Mouse (Mus musculus): Measurements from ENCODE around the gene Tex9.
"Not testable (repeated sequence)": the region's sequence is repeated elsewhere in the genome, so short reads cannot be mapped to it uniquely, and the experiment has no call there.

The Tex9 gene

DNA sequence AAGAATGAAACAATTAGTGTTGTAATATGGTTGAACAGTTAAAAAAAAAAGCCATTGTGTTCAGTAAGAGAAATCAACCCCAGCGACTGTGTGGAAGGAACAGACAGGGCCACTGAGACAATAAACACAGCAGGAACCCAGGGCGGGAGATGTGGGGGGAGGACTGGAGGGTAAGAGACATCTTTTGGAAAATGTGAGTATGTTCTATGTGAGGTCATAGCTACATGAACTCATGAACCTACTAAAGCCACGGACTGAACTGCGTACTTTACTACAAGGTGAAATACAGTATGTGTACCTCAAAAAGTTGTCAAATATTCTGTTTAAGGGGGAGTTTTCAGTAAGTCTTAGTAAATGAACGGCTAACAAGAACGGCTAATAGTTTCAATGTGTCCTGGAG, 14.7 kb downstream of the Tex9 start:
- no peak for DNase-seq

DNA sequence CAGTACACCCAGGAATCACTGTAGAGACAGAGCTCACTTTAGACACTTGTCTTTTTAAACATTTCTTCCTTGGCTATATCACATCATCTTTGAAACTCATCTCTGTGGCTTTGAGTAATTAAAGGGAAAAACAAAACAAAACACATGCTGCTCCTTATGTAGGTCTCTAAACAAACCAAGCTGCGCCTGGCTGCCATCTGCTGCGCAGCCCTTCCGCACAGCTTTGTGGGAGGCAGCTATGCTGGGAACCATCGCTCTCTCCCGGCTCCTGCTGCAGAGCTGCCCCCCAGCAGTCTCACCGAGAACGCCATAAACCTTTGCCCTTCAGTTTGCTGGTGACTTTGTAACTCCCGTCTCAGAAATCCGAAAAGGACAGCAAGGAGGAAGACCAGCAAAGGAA, 16.5 kb downstream of the Tex9 start:
- DNase-seq, result no peak

DNA sequence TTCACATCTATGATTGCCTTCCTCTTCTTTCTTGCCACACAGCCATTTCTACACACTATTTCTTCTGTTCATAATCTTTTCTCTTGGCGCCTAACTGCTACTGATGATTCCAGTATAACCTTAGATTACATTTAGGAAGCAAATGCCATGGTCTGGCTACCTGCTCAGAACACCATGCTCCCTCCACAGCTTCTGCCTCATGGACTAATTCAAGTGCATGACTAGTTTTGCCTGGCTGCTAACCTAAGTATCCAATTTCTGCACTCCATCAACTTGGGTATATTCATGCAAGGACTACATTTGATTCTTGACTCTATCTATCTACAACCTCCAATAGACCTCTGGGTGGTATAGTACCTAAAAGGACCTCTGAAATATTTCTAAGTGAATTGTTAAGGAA, 22.2 kb downstream of the Tex9 start:
- DNase-seq, result no peak

DNA sequence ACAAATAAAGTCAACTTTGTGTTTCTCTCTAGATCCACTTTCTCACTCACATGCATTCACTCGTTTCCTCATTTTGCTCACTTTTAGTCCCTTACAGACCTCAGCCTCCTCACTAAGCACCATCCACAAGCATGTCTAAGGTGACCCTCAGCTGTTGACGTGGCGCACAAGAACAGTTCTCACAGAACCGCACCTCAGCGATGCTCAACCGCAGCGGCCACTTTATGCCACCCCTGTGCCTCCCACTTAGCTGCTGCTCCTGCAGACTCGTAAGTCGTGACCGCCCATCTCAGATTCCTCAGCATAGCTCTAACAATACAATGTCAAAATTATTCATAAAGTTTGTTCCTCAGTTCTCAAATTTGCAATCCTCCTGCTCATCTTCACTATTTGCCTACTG, 23.4 kb downstream of the Tex9 start:
- no peak for DNase-seq

DNA sequence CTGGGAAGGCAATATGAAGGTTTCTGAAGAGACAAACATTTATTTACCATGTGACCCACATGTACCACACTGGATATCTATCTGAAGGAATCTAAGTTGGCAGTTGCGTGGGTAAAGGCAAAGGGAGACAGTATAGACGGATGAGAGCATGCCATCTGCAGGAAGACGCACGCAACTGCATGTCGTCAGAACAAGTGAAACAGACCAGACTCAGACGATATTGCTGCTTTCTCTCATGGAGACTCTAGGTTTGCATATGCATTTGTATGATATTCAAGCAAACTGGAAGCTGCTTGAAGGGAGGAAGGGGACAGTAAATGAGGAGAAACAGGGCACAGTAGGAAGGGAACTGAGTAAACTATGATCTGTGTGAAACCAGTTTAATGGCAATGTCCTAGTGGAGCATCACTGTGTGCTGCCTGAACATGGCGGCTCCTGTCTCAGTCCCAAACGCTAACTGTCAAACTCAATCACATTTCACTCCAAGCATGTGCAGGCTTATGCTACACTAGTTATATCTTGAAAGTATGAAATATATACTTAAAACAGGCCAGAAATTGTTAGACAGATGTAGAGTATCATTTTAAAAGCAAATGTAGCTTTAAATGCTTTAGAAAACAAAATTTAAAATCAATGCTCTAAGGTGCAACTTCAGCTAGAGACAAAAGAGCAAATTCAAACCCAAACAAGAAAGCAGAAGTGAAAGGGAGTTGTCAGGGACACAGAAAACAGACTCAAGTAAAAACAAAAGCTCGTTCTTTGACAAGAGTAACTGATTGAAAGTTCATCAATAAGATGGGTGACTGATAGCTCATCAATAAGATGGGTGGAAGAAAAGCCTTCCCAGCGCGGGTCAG, 24.2 kb downstream of the Tex9 start:
- no peak for DNase-seq

DNA sequence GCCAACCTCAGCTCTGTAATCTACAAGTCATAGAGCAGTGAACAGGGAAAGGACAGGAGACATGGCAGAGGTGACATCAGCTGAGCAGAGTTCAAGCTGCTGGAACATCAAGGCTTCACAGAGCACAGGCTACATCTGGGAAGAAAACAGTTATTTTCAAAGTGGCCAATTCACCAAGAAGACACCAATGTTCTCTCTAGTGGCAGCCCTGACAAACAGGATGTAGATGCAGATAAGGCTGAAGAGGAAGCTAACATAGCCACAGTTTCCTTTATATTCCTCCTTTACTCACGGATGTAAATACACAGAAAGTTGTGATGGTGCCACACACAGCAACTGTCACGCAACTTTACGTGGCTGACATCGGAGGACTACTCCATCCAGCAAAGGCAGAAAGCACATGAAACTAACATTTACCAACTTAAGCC, 26.2 kb downstream of the Tex9 start:
- no peak for DNase-seq

DNA sequence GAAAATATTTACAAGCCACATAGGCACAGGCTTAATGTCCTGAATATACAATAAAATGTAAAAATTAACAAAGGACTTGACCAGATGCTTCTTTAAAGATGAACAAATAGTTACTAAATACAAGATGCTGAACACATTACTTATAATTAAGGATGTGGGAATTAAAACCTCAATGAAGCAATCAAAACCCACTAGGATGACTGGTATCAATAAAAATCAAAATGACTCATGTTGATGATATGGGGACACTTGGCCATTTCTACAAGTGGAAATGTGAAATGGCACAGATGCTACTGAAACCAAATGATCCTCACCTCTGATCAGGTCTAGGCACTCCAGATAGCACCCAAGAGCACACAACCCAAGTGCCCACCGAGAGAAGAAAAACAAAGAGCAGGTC, 27.2 kb downstream of the Tex9 start:
- no peak for DNase-seq

DNA sequence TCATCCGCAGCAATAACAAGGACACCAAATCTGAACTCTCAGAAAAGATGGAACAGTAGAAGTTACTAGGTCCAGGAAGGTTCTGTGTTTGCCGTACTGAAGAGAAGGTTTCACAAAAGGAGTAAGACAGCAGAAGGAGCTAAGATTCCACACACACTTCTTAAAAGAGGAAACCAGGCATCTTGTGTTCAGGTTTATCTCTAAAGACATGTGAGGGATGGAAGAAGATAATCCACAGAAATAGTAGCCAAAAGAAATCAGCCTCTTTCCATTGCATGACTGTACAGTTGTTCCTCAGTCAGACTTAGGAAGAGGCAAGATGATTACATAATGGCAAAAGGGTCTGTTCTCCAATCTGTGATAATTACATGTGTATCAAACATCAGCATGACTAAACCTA, 29.6 kb downstream of the Tex9 start:
- DNase-seq, result no peak

DNA sequence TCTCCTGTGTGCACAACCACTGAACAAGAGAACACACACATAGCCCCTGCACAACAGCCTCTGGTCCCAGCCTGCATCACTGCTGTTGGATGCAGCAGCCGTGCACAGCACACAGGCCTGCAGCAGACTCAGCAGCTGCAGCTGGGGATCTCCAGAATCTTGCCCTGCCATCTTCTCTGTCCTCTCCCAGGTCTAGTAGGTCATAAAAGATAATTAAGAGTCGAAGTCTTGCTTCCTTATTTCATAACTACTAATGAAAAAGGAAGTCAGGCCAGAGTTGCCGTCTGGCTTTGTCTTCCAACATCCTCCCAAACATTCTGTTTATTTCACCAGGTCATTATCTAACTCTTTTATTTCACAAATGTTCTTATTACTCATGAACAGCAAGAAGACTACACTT, 31.2 kb downstream of the Tex9 start:
- DNase-seq, result no peak

DNA sequence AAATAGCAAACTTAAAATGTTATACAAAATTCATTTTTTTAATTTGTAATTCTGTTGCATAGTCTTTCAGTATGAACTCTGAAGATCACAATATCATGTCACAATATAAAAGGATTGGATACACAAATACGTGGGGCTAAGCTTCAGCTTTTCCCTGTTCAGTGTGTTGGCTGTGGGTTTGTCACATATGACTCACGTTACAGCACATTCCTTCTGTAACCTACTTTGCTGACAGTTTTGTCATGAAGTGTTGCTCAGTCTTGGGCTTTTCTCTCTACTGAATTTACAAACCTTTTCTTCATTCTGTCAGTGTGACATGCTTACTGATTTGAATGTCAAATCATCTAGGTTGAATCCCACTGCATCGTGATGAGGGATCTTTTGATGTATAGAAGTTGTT, 32.3 kb downstream of the Tex9 start:
- DNase-seq, result no peak

DNA sequence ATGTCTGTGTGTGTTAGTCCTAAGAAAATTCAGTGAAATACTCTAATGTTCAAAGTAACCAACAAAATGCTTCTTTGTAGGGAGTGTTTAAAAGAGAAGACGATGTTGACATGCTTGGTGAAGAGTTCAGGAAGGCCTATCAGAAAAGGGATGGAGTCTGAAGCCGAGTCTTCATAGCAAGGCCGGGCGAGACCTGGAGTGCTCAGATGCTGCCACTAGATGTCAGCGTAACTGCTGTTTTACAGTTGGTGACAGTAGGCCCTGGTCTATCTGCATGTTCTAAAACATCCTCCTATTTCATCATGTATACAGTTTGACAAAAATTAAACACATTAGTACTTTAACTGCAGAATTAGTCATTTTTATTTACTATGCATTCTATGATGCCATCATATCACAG, 33.8 kb downstream of the Tex9 start:
- DNase-seq, result peak; percentile 68

DNA sequence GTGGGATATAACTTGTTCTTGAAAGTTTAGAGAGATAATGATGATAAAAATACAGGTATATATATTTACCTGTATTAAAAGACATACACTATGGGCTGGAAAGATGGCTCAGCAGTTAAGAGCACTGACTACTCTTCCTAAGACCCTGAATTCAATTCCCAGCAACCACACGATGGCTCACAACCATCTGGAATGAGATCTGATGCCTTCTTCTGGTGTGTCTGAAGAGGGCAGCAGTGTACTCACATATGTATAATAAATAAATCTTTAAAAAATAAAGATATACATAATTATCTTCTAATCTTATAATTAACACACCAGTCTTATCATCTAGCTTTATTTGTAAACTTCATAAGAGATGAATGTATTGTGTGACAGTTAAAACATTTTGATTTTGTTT, 35.6 kb downstream of the Tex9 start:
- no peak for DNase-seq

DNA sequence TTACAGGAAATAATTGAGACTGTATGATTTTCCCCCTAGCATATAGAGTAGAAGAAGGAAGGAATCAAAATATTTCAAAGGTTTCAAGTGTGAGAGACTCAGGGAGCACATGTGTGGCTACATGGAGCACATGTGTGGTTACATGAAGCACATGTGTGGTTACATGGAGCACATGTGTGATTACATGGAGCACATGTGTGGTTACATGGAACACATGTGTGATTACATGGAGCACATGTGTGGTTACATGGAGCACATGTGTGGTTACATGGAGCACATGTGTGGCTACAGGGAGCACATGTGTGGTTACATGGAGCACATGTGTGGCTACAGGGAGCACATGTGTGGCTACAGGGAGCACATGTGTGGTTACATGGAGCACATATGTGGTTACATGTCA, 37.7 kb downstream of the Tex9 start:
- DNase-seq, result not testable (repeated sequence)

DNA sequence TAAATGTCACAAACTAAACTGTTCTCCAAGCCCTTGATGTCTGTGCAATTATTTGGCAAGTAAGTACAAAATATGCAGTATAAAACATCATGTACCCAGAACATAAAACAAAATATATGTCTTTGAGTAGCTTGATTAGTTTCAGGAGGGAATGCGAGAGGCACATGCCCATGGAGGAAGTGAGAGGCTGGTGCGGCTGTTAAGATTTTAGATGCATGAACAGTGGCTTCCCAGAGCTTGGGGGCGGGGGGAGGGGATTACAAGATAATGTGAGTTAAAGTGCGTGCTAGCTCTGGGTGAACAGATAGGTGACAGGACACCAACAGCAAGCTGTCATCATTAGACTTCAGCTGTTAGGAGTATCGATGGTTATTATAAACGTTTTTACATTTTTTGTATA, 40.9 kb downstream of the Tex9 start:
- DNase-seq, result no peak

DNA sequence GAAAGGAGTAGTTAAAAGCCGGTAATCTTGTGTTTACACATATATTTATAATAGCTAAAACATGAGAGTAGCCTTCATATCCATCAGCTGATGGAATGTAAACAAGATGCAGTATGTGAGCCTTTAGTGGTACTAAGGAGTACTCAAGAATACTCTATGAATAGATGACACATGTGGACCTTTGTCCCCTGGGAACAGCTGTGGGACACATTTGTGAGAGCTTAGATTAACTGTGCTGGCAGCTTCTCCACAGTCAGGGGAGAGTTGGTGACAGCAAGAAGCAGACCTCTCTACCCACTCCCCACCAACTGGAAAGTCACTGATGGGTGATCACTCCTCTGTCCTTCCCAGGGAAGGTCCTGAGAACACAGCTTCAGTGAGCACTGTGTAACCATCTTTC, 41.6 kb downstream of the Tex9 start:
- DNase-seq, result no peak

DNA sequence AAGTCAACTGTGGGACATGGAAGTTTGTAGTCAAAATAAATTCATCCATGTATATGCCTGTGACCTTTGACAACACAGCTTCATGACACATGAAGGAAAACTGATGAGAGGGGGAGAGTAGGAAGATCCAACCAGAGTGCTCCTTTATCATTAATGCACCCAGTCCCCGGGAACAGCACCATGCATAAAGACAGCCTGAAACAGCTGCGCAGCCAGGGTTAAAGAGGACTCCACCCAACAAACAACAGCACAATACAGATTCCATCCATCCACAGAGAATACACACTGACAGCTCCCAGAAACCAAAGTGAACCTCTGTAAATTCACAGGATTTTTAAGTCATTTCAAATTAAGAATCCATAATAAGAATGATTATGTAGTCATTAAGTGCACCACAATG, 42.2 kb downstream of the Tex9 start:
- DNase-seq, result no peak

DNA sequence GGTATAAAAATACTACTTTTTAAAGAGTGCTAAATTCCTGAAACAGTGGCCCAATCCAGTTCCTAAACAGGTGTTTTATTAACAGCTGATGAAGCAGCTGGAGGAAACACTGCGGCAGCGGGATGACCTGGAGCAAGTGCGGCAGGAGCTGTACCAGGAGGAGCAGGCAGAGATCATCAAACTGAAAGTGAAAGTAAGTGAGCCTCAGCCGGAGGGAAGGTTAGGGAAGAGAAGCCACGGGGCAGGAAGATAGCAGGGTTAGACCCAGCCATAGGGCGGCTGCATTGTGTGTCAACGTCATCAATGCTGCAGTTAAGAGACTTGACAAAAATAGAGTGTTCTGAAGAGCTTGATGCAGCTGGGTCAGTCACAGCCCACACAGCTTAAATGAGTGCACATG, 42.6 kb downstream of the Tex9 start:
- peak; percentile 33 for DNase-seq

DNA sequence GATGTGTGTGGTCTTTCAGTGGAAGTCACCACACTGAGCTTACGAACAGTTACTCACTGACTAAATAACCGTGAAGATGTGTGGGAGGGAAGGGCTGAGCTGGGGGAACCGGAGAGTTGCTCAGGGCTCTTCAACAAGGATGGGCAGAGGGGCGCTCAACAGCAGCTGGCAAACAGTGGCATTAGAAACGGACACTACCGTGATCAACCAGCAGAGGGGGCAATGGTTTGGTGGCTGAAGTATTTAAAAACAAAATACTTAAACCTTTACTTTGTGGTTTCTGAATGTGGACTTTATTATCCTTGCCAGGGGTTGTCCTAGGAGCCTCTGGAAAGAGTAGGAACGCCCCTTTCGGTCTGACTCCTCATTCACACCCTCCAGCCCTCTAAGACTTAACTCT, 44.0 kb downstream of the Tex9 start:
- peak; percentile 68 for DNase-seq

DNA sequence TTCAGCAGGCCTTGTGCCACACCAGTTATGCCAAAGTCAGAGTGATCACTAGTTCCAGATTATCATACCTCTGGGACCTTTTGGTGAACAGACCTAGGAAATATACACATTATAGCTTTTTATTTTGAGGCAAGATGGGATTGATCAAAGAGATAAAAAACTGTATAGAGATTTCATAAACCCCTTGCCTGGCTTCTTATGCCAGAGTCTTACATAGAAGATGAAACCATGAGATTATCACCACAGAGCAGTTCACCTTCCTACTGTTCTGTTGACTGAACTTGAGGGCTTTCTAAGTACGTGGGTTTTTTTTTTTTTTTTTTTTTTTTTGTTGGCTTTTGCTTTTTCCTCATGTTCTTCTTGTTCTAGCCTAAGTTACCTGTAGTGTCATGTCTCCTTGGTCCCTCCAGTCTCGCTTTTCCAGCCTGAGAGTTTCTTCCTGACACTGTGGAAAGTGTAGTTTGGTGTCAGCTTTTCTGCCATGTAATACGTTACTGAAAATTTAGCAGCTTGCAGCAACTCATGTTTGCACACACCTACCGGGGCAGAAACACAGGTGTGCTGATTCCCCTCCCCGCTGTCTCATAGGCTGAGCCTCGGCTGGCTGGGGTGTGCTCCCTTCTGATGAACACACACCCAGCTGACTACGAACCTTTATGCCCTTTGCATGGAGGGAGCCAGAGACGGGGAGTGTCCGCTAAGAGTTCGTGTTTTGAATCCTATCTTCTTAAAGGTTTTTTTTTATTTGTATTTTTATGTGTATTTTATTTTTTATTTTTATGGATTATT, 49.9 kb downstream of the Tex9 start:
- no peak for DNase-seq

DNA sequence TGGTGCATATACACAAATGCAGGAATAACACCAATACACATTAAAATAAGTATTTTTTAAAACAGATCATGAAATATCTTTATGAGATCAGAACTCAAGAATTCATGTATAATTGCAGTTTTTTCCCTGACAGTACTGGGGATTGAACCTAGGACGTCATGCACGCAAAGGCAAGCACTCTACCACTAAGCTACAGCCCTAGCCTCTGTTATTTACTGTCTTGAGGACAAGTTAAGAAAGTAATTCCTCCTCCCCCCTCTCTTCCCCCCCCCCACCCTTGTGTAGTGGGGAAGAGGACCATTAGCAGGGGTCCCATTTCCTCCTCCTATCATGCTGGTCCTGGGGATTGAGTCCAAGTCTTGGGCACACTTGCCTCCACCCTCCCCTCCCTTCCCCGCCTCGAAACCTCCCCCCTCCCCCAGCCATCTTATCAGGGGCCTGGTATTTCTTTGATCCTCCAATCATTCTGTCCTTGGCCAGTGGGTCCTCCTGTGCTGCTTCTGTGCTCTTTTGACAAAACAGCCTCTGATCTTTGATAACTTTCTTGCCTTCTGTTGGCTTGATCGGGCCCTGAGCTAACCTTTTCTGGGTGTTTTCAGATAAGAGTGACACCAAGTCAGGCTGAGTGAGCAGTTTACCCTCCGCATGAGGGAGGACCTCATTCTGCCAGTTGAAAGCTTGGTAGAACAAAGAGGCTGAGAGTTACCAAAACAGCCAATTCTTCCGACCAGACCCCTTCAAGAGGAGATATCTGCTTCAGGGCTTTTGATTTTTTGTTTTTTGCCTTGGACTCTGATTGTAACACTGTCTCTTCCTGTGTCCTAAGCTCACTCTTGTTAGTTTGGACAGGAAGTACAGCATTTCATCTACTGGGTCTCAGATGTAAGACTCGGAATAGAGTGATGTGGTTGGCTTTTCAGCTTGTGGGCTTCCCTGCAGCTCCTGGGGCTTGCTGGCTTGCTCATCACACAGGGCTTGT, 50.8 kb downstream of the Tex9 start:
- DNase-seq, result no peak

DNA sequence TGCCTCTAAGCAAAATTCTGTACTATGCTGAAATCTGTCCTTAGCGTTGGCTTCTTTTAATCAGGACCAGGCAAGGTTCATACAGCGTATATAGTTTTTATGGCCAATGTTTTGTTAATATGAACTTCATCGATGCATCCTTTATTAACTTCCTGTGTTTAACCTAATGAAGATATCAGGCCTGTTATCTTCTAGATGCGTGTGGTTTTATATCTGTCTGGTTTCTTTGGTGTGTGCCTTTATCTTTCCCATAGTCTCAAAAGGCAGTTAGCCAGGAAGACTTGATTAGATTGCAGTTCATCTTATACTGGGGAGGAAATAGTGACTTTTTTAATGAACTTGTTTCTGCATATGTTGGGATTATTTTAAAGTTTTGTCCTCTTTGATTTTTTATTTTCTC, 51.7 kb downstream of the Tex9 start:
- DNase-seq, result no peak

DNA sequence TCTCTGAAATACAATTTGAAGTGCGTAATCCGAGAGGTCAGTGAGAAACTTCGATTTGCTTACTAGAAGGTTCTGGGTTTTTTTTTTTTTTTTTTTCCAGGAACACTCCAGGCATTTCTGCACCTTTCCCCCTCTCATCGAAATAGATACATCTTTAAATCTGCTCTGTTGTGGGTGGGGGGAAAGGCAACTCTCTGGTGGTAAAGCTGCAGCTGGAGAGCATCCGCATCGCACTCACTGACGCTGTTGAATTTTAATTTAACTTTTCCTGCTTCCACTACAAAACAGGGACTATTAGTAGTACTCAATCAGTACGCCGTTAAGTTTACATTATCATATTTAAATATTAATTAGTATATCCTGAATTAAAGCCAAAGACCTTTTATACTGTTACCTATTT, 53.3 kb downstream of the Tex9 start:
- DNase-seq, result no peak
